Mouse (Mus musculus) layer of hippocampus, postnatal 14 days (tissue): ENCODE measurements around the gene Ccdc146. TPM values are rescaled to one million over a fixed set of nuclear protein-coding genes. Genes with fewer than 3 reads are reported as not detected.
"Not testable (repeated sequence)": the region's sequence is repeated elsewhere in the genome, so short reads cannot be mapped to it uniquely, and the experiment has no call there.

ENCODE experiments used
- DNase-seq, 2 experiments: peaks; one replicate each; pipeline ENCODE4 v3.0.0; 2021 to 2022; ENCODE audit warnings: low spot score in 2 of 2, mixed read lengths in 1 of 2
- total RNA-seq, 2 experiments: library from RNA; stranded (reverse); gene quantifications; 2 replicates each; pipeline ENCODE4 v1.2.3; 2021

Gene Ccdc146
- total RNA-seq, 2 experiments from 2014 or later: 1.1 to 1.2 TPM

DNA sequence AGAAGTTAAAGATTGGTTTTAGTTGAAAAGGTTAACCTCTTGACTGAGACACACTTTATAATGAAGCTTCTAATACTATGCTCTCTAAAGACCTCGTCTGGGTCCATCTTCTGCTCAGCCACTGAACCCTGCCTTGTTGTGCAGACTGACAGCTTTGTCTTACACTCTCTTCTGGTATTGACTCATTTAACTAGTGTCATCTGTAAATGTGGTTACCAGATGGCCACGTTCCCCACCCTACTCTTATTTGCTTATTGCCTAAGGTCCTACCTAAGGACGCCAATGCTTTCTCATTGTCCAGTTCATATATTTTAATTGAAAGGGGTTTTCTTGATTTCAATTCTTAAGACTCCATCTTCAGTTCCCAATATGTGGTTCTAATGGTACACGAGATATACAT is 35.6 kb downstream of the Ccdc146 start:
- DNase-seq: no peak

DNA sequence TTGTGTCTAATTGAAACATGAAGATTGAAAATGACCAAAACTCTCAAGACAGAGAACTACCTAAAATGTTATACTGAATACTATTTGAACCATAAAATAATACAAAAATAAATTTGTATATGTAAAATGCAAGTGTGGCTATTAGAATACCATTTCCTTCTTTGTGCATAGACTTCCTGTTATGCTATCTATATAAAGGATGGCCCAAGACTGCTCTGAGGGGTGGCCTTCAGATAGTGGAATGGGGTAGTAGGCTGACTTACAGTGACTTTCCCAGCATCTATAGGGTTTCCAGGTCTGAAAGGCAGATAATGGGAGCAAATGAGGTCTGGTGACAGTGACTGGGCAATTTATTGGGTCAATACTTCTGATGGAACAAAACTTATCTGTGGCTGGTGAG is 37.1 kb downstream of the Ccdc146 start:
- no peak for DNase-seq

GRCm38 (mm10) chr5:21386432-21386831 is 38.0 kb downstream of the Ccdc146 start:
- DNase-seq: no peak

- DNase-seq: no peak
These were observed 39.5 kb downstream of the Ccdc146 start for GRCm38 (mm10) chr5:21384976-21385375.

GRCm38 (mm10) chr5:21384252-21384960 is 40.1 kb downstream of the Ccdc146 start:
- DNase-seq: no peak

GRCm38 (mm10) chr5:21383392-21384251 is 40.9 kb downstream of the Ccdc146 start:
- DNase-seq: peak in 1 of 2 experiments; percentile 10

GRCm38 (mm10) chr5:21382678-21383077 is 41.8 kb downstream of the Ccdc146 start:
- DNase-seq: no peak

DNA sequence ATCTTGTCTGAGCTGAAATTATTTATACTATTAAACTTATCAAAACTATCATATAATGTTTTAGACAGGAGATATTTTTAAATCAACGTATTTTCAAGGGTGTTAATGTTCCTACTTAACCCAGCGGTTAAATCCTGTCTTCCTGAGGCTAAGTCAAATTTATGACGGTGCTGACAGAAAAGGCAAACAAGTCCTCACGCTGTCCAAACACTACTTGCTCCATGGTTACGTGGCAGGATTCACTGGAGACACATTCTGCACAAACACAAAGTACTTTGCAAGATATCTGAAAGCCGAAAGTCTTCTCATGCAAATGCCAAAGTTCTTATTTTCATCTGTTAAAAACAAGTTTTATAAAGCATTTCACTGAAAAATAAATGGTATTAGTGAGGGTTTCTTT is 42.5 kb downstream of the Ccdc146 start:
- DNase-seq: no peak

DNA sequence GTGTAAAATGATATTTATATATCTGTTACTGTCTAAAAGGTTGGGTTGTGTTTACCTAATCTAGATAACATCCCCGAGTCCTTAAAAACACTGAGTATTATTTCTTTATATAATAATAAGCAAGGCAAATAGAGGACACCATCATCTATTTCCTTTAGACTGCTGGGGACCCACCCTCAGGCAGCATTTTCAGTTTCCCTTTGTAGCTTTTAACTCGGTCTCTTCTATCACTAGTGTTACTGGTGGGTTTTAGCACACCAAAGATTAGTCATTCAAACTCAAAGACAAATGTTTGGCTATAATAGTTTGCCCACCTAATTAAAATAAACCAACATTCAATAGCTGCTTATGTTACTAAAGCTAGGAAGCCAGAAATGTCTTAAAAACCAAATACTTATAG is 46.1 kb downstream of the Ccdc146 start:
- DNase-seq: no peak

GRCm38 (mm10) chr5:21376935-21377334 is 47.5 kb downstream of the Ccdc146 start:
- no peak for DNase-seq

GRCm38 (mm10) chr5:21373180-21373518 is 51.3 kb downstream of the Ccdc146 start:
- no peak for DNase-seq

DNA sequence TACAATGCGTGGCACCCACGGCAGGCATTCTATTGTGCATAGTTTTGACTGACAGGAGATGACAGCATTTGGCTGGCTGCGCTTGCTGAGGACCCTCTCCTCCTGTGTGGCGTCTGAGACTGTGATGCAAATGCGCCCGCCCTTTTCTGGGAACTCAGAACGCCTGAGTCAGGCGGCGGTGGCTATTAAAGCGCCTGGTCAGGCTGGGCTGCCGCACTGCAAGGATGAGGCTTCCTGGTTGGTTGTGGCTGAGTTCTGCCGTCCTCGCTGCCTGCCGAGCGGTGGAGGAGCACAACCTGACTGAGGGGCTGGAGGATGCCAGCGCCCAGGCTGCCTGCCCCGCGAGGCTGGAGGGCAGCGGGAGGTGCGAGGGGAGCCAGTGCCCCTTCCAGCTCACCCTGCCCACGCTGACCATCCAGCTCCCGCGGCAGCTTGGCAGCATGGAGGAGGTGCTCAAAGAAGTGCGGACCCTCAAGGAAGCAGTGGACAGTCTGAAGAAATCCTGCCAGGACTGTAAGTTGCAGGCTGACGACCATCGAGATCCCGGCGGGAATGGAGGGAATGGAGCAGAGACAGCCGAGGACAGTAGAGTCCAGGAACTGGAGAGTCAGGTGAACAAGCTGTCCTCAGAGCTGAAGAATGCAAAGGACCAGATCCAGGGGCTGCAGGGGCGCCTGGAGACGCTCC is 51.8 kb downstream of the Ccdc146 start, which contains the start of gene Fgl2:
Fgl2 (plus strand) TSS at position 150 of the 687 bp plus-strand sequence.
- DNase-seq: peak; percentile 38 to 46

GRCm38 (mm10) chr5:21371920-21372319 is 52.6 kb downstream of the Ccdc146 start:
- DNase-seq: no peak

DNA sequence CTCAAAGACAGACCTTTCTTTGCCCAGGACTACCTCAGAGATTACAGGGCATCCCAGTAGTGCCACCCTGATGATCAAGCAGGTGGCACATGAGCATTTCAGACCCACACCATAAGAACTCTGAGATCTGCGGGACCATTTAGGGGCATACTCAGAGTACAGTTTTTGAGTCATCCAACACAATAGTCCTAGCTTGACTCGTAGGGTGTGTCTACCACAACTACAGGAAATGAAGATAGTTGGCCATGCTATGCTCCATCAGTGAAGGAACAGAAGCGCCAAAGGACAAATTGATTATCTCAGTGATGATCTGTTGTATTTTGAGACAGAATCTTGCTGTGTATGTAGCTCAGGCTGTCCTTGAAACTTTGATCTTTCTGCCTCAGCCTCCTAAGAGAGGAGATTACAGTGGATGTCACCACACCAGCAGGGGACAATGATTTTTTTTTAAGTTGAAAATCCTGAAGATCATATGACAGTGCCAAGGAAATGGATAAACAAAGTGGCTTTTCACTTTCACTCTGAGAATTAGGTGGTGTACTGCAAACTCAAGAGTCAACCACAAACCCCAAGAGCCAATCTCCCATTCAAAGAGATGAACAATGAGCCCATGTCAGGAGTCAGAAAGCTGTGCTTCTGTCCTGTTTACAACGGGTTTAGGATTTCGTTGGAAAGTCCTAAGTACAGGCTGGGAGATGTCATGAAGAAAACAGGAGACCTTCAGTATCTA is 54.1 kb downstream of the Ccdc146 start:
- no peak for DNase-seq

DNA sequence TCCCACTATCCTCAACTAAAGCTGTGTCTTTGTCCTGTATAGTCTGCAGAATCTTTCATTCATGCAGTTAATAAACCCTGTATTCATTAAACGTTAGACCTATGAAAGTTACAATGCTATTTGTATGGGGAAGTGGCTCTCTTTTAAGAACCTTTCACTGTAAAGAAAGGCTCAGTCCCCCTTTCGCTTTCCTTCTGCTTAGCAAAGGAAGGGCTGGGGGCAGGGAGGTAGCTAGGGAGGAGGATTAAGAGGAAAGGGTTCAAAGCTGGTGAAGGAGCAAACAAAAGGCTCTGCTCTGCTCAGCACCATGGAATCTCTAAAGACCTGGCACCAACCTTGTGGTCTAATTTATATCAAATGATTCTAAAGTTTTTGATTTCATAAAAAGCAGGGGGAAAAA is 57.0 kb downstream of the Ccdc146 start:
- DNase-seq: no peak

DNA sequence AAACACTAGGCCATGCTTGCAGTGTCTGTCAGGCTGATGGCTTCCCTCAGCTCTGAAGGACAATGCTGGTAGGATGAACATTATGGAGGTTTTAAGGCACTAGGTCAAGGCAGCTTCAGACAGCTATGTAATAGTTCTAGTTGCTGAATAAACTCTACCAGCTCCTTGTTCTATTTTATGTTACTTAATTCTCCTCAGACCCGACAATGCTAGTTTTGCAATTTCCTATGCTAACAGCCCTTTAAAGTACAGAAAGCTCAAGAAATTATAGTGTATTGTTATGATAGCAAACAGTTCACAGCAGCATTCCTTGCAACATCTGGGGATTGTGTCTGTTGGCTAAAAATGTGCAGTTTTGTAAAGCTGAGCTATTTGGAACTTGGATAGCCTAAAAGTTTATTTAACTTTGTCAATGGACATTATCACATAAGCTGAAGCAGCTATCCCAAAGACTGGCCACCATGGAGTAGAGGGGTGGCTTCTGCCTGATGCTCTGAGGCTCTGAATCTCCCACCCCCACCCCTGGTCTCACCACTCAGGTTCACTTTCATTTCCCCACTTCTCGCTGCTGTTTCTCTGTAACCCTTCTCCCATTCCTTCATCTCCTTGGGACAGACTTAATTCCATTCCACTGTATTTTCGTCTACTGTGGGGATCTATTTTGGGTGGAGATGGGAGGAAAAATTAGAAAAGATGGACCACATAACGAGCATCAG is 58.0 kb downstream of the Ccdc146 start:
- DNase-seq: no peak

GRCm38 (mm10) chr5:21363343-21363742 is 61.1 kb downstream of the Ccdc146 start:
- DNase-seq: no peak

DNA sequence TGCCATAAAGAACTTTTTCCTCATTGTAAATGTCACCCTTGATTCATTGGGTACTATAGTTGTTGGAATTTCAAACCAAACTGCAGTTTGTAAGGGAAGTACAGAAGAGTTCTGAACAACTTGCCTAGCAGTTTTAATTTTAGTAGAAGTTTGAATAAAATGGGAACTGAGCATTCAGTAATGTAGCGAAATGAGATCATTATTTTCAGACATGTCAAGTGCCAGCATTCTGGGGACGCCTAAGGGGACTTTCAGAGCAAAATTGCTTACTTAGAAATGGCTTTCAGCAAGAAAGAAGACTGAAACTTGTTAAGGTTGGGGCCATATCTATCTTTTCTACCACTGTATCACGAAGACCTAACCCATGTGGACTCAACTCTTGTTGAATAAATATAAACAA is 65.8 kb downstream of the Ccdc146 start:
- DNase-seq: no peak

- DNase-seq: no peak
These were observed 72.8 kb downstream of the Ccdc146 start for GRCm38 (mm10) chr5:21351678-21352077.

- DNase-seq: no peak
These were observed 76.1 kb downstream of the Ccdc146 start for GRCm38 (mm10) chr5:21348366-21348765.

- DNase-seq: not testable (repeated sequence)
These were observed 82.2 kb downstream of the Ccdc146 start for GRCm38 (mm10) chr5:21342265-21342664.
